Mouse (Mus musculus) forebrain, embryonic 10.5 days (tissue): Measurements from ENCODE around the gene Car1. TPM values are rescaled to one million over a fixed set of nuclear protein-coding genes. Genes with fewer than 3 reads are reported as not detected.
"Not testable (repeated sequence)": the region's sequence is repeated elsewhere in the genome, so short reads cannot be mapped to it uniquely, and the experiment has no call there.

Experiments
- DNase-seq: peaks from one replicate; pipeline ENCODE4 v3.0.0-alpha.2; 2017; ENCODE audit warnings: low spot score; ENCODE audit errors: extremely low spot score
- H3K27ac ChIP-seq: fragments of 300-500 bp; sonication (generic); 2 replicates; pipeline ENCODE4 v1.5.1; 2016; ENCODE audit warnings: mild to moderate bottlenecking
- H3K27me3 ChIP-seq: fragments of 300-500 bp; sonication (generic); 2 replicates; pipeline ENCODE4 v1.6.1; 2016; ENCODE audit warnings: mild to moderate bottlenecking; ENCODE audit not compliant: poor library complexity, severe bottlenecking
- H3K36me3 ChIP-seq: fragments of 300-500 bp; sonication (generic); replicated peaks from 2 replicates; pipeline ENCODE4 v1.6.1; 2016; ENCODE audit warnings: mild to moderate bottlenecking, moderate library complexity
- H3K4me1 ChIP-seq: fragments of 300-500 bp; sonication (generic); 2 replicates; pipeline ENCODE4 v1.6.1; 2016
- H3K4me3 ChIP-seq: fragments of 300-500 bp; sonication (generic); 2 replicates; pipeline ENCODE4 v1.5.1; 2016; ENCODE audit warnings: mild to moderate bottlenecking, moderate library complexity
- H3K9me3 ChIP-seq: fragments of 300-500 bp; sonication (generic); 2 replicates; pipeline ENCODE4 v1.6.1; 2016; ENCODE audit warnings: mild to moderate bottlenecking, moderate library complexity
- WGBS: fragments of 180-500 bp; shearing (Covaris S2); methylation state at CpG from one replicate; pipeline ENCODE4 v1.1.7; 2016; 5-methylcytosine and 5-hydroxymethylcytosine counted together
- polyA plus RNA-seq: library from polyadenylated mRNA; unstranded; fragments of >200 nt; fragmentation: Nextera tagmentation; extraction: Ambion mirVana; gene quantifications from 2 replicates; pipeline ENCODE4 v1.2.1, GENCODE M21; 2016

Gene Car1
- polyA plus RNA-seq, 1 experiment from 2014 or later, result 0.12 TPM

DNA sequence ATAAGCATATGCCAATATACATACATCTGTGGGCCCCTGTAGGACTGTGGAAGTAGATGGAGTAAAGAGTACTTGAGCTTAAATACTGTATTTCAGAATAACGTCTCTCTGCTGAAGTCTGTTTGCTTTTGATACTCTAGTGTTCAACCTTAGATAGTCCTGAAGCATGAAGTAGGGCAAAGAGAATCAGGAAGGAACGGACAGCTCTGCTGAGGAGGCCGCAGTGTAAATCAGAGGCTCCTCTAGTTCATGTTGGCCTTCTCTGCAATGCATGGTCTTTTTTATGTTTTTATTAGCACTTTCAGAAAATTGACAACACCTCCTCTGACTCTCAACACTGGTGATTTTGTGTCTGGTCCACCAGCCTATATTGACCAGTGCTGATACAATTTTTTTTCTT is 2.2 kb downstream of the Car1 start:
- no peaks in the 10 kb centered on the region for H3K27me3 ChIP-seq
- 94% methylated on average over 3 of the region's 3 CpGs for WGBS
- no peaks in the 10 kb centered on the region for H3K4me1 ChIP-seq
- no peaks in the 10 kb centered on the region for H3K36me3 ChIP-seq
- no peak overlapping the region for H3K4me3 ChIP-seq
- no peak overlapping the region for H3K27ac ChIP-seq
- no peaks in the 10 kb centered on the region for H3K9me3 ChIP-seq
- DNase-seq, result no peak

DNA sequence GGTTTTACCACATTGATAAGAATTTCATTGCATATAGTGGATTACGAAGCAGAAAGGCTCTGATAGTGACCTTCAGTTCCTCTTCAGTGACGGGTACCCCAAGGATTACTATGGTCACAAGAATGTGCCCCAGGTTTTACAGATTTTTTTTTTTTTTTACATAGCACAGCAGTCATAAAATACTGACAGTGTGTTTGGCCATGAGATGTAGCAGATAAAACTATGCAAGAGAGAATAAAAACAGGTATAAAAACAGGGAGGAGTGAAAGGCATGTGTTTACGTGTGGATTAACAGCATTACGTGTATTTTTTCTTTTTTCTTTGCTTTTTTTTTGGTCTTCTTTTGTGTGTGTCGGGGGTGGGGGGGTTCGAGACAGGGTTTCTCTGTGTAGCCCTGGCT is 3.3 kb downstream of the Car1 start:
- Histone ChIP-seq H3K27ac (no peak overlapping the region), H3K27me3 (no peaks in the 10 kb centered on the region), H3K9me3 (no peaks in the 10 kb centered on the region), H3K4me3 (no peak overlapping the region), H3K36me3 (no peaks in the 10 kb centered on the region), H3K4me1 (no peaks in the 10 kb centered on the region)
- WGBS, result 90% methylated on average over 6 of the region's 6 CpGs
- no peak for DNase-seq

DNA sequence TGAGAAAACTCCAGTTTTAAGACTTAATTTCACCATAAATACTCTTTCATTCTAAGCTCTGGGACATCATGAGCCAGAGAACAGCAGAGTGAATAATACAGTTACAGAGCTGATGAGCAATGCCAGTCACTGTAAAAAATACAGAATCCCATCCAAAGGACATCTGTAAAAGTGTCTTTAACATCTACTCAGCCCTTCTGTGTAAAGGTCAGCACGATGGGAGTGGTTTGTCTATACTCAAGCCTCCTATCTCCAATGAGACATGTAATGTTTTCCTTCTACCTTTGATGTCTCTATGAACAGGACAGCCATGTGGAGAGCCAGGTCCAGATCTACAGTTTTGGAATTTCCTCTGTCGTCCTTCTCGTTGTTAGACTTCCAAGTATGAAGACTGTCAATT is 11.1 kb downstream of the Car1 start:
- Histone ChIP-seq H3K36me3 (no peaks in the 10 kb centered on the region), H3K27me3 (no peaks in the 10 kb centered on the region), H3K4me3 (no peak overlapping the region), H3K27ac (no peak overlapping the region), H3K9me3 (no peaks in the 10 kb centered on the region), H3K4me1 (no peaks in the 10 kb centered on the region)
- DNase-seq, result no peak
- WGBS, result 93% methylated on average over 3 of the region's 3 CpGs

GRCm38 (mm10) chr3:14795292-14796020 is 12.7 kb downstream of the Car1 start:
- no peak overlapping the region for H3K27ac ChIP-seq
- WGBS, result 84% methylated on average over 4 of the region's 4 CpGs
- no peak for DNase-seq
- no peaks in the 10 kb centered on the region for H3K4me1 ChIP-seq
- H3K27me3 ChIP-seq, result no peaks in the 10 kb centered on the region
- no peaks in the 10 kb centered on the region for H3K9me3 ChIP-seq
- H3K36me3 ChIP-seq, result no peaks in the 10 kb centered on the region
- H3K4me3 ChIP-seq, result no peak overlapping the region

DNA sequence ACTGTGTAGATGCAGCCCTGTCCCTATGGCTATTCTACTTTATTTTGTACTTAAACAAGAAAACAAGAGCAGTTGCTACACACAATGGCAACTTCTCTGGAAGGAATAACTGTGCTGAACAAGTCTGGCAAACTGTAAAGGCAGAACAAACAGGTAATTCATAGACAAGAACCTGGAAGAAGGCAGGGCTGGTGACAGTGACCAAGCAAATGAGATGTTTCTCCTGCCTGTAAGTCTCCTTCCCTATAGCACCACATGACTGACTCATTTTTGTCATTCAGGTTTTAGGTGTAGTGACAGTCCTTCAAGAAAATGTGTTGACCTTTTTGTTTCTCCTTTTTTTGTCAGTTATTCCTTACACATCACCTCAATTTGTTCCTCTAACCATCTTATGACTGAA is 16.1 kb downstream of the Car1 start:
- Histone ChIP-seq H3K9me3 (no peaks in the 10 kb centered on the region), H3K36me3 (no peaks in the 10 kb centered on the region), H3K27me3 (no peaks in the 10 kb centered on the region), H3K4me3 (no peak overlapping the region), H3K27ac (no peak overlapping the region), H3K4me1 (no peaks in the 10 kb centered on the region)
- no peak for DNase-seq

DNA sequence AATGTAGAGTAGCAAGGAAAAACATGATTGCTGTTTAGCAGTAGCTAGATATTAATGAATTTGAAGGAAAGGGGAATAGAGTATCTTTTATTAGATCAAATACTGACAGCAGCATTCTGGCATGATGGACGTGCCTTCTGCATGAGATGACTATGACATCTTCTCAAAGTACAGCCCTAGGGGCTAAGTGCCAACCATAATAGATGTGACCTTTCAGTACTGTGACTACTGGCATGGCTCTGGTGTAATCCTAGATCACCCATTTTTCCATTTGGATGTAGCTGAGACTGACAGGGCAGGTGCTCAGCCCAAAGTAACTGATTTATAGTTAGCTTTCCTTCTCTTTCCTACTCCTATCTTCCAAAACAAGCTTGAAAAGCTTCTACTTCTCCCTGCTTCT is 20.6 kb downstream of the Car1 start:
- Histone ChIP-seq H3K9me3 (no peaks in the 10 kb centered on the region), H3K36me3 (no peaks in the 10 kb centered on the region), H3K4me3 (no peak overlapping the region), H3K27ac (no peak overlapping the region), H3K27me3 (no peaks in the 10 kb centered on the region), H3K4me1 (no peaks in the 10 kb centered on the region)
- DNase-seq, result no peak
- 73% methylated on average over 1 of the region's 1 CpGs for WGBS

DNA sequence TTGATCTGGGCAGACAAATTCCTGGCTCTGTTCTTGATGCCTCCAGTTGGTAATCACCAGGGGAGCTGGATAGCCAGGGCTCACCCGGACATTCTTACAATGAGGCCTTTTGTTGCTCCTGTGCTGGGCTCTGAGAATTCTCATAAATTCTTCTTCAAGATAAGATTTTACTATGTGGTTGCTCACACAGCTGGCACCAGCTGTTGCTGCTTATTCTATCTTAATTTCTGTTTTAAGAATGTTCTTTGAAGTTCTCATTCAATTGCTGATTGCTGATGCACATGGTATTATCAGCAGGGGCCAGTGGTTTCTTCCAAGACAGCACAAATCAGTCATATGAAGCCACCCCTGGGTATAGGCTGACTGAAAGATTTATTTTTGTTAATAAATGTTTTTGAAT is 21.0 kb downstream of the Car1 start:
- no peaks in the 10 kb centered on the region for H3K4me1 ChIP-seq
- H3K27me3 ChIP-seq, result no peaks in the 10 kb centered on the region
- no peak overlapping the region for H3K27ac ChIP-seq
- H3K36me3 ChIP-seq, result no peaks in the 10 kb centered on the region
- DNase-seq, result no peak
- WGBS, result 61% methylated on average over 1 of the region's 1 CpGs
- no peak overlapping the region for H3K4me3 ChIP-seq
- no peaks in the 10 kb centered on the region for H3K9me3 ChIP-seq

DNA sequence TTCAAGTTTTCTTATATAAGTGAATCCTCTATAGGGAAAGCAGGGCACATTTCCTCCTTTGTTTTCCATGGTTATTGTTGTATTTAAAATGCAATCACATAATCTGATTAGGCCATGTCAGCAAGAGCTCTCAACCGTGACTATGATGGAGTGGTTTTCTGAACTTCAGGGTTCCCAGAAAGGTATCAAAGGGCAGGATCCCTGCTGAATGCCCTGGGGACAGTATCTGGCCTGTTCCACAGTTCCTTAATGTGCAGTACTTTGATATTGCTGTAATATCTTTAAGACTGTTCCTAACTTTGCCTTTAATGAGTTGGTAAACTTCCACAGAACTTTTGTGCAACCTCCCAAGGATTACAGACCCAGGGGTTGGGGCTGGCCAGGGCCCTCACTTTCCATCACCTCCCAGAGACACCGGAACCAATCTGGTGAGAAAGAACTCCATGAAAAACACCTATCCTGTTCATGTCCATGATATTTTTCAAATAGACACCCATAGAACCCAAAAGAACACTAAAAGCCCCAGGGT is 21.6 kb downstream of the Car1 start:
- no peak overlapping the region for H3K4me3 ChIP-seq
- H3K9me3 ChIP-seq, result no peaks in the 10 kb centered on the region
- no peaks in the 10 kb centered on the region for H3K4me1 ChIP-seq
- no peak overlapping the region for H3K27ac ChIP-seq
- DNase-seq, result no peak
- no peaks in the 10 kb centered on the region for H3K36me3 ChIP-seq
- no peaks in the 10 kb centered on the region for H3K27me3 ChIP-seq
- 58% methylated on average over 2 of the region's 2 CpGs for WGBS

DNA sequence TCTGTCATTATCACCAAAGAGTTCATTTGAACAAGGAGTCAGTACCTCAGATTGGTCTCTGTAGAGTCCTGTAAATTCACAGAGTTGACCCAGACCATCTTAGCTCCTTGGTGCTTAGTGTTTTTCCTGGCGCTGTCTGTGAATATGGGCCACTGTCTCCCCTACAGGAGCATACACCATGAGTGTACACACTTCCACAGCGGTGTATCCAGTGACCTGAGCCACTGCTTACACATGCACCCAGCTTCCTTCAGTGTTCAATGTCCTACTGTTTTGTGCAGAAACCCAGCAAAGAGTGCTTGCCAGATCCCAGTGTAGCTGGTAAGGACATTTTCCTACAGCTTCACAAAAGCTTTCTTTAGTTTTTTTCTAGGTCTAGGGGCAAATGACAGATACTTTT is 22.8 kb downstream of the Car1 start:
- no peak overlapping the region for H3K27ac ChIP-seq
- WGBS, result 91% methylated on average over 2 of the region's 2 CpGs
- no peak for DNase-seq

DNA sequence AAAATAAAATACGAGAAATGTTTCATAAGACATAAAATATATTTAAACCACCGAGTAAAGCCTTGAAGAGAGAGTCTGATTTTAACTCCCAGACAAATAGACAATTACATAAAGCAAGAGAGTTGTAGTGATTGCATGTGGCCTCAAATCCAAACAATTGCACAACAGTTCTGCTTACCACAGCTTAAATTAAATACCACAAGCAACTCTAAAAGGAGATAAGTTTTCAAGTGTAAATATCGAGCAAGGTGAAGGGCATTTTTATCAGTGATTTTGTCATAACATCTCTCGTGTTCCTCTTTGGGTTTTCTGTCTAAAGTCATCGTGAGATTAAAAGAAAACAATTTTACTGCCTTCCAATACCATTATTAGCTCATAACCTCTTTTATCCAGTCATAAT is 25.0 kb downstream of the Car1 start:
- not testable (repeated sequence) for H3K9me3 ChIP-seq, H3K4me3 ChIP-seq, H3K27ac ChIP-seq, H3K27me3 ChIP-seq, H3K36me3 ChIP-seq, H3K4me1 ChIP-seq, DNase-seq
- WGBS, result 87% methylated on average over 5 of the region's 5 CpGs

More for the DNA sequence above, 22.8 kb downstream of the Car1 start:
- H3K4me3 ChIP-seq, result no peak overlapping the region
- no peaks in the 10 kb centered on the region for H3K36me3 ChIP-seq
- no peaks in the 10 kb centered on the region for H3K9me3 ChIP-seq
- no peaks in the 10 kb centered on the region for H3K27me3 ChIP-seq
- H3K4me1 ChIP-seq, result no peaks in the 10 kb centered on the region

GRCm38 (mm10) chr3:14782365-14782764 is 25.8 kb downstream of the Car1 start:
- WGBS, result 90% methylated on average over 3 of the region's 3 CpGs
- H3K9me3 ChIP-seq, H3K27me3 ChIP-seq, H3K27ac ChIP-seq, DNase-seq, H3K4me1 ChIP-seq, H3K4me3 ChIP-seq, H3K36me3 ChIP-seq: not testable (repeated sequence)

DNA sequence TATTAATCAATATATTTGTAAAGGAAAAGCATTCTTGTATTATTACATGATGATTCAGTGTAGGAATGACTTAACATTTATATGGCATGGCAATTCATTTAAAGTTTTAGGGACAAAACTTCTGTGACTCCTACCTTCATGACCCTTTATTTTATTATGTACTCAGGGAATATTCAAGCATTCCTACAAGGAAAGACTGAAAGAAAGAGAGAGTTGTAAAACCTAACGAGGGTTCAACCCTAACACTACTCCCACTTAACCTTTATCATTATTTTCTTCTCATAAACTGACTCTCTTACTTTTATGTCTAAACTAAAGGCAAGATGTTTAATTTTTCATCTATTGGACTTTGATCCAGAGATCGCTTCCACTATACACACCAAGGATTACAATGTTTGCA is 28.0 kb downstream of the Car1 start:
- H3K27ac ChIP-seq, result no peak overlapping the region
- H3K27me3 ChIP-seq, result no peaks in the 10 kb centered on the region
- no peak for DNase-seq
- no peaks in the 10 kb centered on the region for H3K4me1 ChIP-seq
- WGBS, result 89% methylated on average over 2 of the region's 2 CpGs
- no peaks in the 10 kb centered on the region for H3K9me3 ChIP-seq
- H3K4me3 ChIP-seq, result no peak overlapping the region
- H3K36me3 ChIP-seq, result no peaks in the 10 kb centered on the region

DNA sequence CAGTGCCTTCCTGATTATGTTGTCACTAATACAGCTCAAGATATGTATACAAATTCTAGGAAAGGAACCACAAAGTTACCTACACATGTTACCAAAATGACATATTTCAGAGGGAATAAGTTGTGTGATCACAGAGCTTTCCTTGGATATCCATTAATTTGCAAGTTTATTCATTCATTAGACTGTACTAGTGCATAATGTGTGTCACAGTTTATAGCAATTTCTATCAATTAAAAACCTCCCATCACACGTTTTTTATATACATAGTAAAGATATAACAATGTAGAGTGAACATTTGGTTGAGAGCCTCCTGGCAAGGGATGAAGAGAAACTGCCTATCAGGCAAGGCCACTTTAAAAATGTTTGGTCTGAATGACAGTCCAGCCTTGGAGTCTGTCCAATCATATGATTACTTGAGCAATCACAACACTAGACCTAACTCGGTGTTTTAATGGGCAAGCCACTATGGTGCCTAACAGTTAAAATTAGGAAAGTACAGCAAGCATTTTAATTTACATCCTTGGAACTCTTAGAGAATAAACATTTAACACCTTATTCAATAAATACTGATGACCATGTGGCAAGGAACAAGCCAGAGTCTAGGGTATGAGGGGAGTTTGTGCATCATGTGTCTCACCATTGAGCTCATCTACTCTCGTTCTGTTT is 31.5 kb downstream of the Car1 start:
- not testable (repeated sequence) for H3K27me3 ChIP-seq, H3K4me3 ChIP-seq, H3K9me3 ChIP-seq, DNase-seq, H3K27ac ChIP-seq, H3K4me1 ChIP-seq, H3K36me3 ChIP-seq
- WGBS, result 72% methylated on average over 3 of the region's 3 CpGs
